Mouse (Mus musculus): ENCODE data around the gene Prkag3. TPM values are rescaled to one million over a fixed set of nuclear protein-coding genes. Genes with fewer than 3 reads are reported as not detected.
A peak's percentile ranks its signal among the peaks of the same experiment; 100 is the strongest.

Prkag3 gene
- polyA plus RNA-seq, 1 experiment from 2014 or later, result 0.15 TPM

- H3K27ac ChIP-seq (ENCODE audit: low read depth, low read length), result no peak overlapping the region
- H3K36me3 ChIP-seq (ENCODE audit: control insufficient read depth, insufficient read depth, low read length), result no peaks in the 10 kb centered on the region
- H3K4me1 ChIP-seq (ENCODE audit: control insufficient read depth, insufficient read depth, low read length), result 0 out of 2 replicates have a peak, but pooled peaks cover 6% of the 10 kb centered on the region
- H3K27me3 ChIP-seq (ENCODE audit: control insufficient read depth, insufficient read depth, low read length), result no peaks in the 10 kb centered on the region
- H3K4me2 ChIP-seq (replicated peaks; ENCODE audit: low read depth, low read length), result peak overlapping the region; percentile 86
- WGBS, result 18% methylated on average over 12 of the region's 12 CpGs
- H3K9ac ChIP-seq (ENCODE audit: low read depth, low read length), result peak overlapping the region; percentile 71
- ATAC-seq (ENCODE audit: low FRiP score, low TSS enrichment), result 0 out of 2 replicates have a peak, but pooled peaks have one; percentile 14
- peak overlapping the region; percentile 55 for H3K4me3 ChIP-seq (ENCODE audit: low read length)
- H3K9me3 ChIP-seq (ENCODE audit: control insufficient read depth, low read length), result no peaks in the 10 kb centered on the region
These were observed 34.9 kb downstream of the Prkag3 start for GRCm38 (mm10) chr1:74713859-74714730.

GRCm38 (mm10) chr1:74713099-74713858 is 35.7 kb downstream of the Prkag3 start, which contains the start of gene Cyp27a1:
Cyp27a1 (plus strand) TSS chr1:74713574.
- H3K9me3 ChIP-seq (ENCODE audit: control insufficient read depth, low read length), result no peaks in the 10 kb centered on the region
- H3K4me2 ChIP-seq (replicated peaks; ENCODE audit: low read depth, low read length), result peak within 1 kb of the TSS; percentile 86
- H3K4me3 ChIP-seq (ENCODE audit: low read length), result peak within 1 kb of the TSS; percentile 55
- ATAC-seq (ENCODE audit: low FRiP score, low TSS enrichment), result peak; percentile 92
- WGBS, result 2% methylated on average over 35 of the region's 35 CpGs
- no peaks in the 10 kb centered on the region for H3K27me3 ChIP-seq (ENCODE audit: control insufficient read depth, insufficient read depth, low read length)
- 0 out of 2 replicates have a peak, but pooled peaks cover 6% of the 10 kb centered on the region for H3K4me1 ChIP-seq (ENCODE audit: control insufficient read depth, insufficient read depth, low read length)
- H3K9ac ChIP-seq (ENCODE audit: low read depth, low read length), result peak within 1 kb of the TSS; percentile 71
- no peaks in the 10 kb centered on the region for H3K36me3 ChIP-seq (ENCODE audit: control insufficient read depth, insufficient read depth, low read length)
- peak within 1 kb of the TSS; percentile 13; the same call in 1 of the 2 replicates for H3K27ac ChIP-seq (ENCODE audit: low read depth, low read length)

DNA sequence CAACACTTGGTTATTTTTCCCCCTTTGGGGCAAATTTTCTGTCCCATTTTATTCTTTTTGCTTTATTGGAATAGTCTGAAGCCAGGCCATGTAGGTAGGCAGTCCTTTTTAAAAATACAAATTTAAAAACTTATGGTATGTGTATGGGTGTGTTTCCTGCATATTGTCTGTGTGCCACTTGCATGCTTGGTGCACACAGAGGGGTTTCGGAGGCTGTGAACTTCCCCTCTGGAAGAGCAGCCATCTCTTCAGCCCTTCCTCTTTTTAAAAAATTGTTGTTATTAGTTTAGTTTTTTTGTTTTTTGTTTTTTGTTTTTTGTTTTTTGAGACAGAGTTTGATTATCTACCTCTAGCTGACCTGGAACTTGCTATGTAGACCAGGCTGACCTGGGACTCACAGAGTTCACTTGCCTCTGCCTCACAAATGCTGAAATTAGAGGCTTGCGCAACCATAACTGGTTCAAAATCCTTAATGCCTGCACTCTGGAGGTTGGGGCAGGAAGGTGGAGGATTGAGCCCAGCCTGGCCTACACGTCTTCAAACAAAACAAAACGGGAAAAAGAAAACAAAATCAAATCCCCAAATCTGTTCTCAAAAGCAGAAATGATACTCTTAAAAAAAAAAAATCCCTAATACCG is 36.4 kb downstream of the Prkag3 start:
- Histone ChIP-seq H3K9me3 (ENCODE audit: control insufficient read depth, low read length) (no peaks in the 10 kb centered on the region), H3K27ac (ENCODE audit: low read depth, low read length) (no peak overlapping the region), H3K4me2 (replicated peaks; ENCODE audit: low read depth, low read length) (peak overlapping the region; percentile 86), H3K27me3 (ENCODE audit: control insufficient read depth, insufficient read depth, low read length) (no peaks in the 10 kb centered on the region), H3K4me3 (ENCODE audit: low read length) (peak overlapping the region; percentile 55), H3K36me3 (ENCODE audit: control insufficient read depth, insufficient read depth, low read length) (no peaks in the 10 kb centered on the region), H3K4me1 (ENCODE audit: control insufficient read depth, insufficient read depth, low read length) (0 out of 2 replicates have a peak, but pooled peaks cover 6% of the 10 kb centered on the region), H3K9ac (ENCODE audit: low read depth, low read length) (no peak overlapping the region)
- WGBS, result 39% methylated on average over 5 of the region's 5 CpGs
- ATAC-seq (ENCODE audit: low FRiP score, low TSS enrichment), result no peak

DNA sequence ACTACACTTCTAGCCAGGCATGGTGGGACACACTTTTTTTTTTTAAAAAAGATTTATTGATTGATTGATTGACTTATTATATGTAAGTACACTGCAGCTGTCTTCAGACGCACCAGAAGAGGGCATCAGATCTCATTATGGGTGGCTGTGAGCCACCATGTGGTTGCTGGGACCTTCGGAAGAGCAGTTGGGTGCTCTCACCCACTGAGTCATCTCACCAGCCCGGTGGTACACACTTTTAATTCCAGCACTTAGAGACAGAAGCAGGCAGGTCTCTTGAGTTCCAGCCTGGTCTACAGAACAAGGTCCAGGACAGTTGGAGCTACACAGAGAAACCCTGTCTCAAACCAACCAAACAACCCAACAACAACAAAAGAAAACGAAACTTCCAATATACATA is 37.0 kb downstream of the Prkag3 start:
- 80% methylated on average over 4 of the region's 4 CpGs for WGBS

DNA sequence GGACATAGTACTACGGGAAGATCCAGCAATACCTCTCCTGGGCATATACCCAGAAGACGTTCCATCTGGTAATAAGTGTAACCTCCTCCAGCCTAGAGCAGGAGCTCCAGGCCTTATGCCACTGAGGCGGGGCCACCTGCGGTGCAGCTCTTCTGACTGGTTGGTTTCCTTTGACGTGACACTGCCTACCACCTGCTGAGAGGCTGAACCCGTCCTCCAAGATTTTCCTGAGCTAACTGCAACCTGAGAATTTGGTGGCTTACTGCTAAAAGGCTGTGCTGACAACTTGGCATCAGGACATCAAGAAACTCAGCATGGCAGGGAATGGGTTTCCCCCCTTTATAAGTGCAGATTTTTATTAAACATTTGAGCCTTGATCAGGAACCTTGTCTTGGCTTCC is 39.5 kb downstream of the Prkag3 start:
- WGBS, result 39% methylated on average over 6 of the region's 6 CpGs

More for the DNA sequence above, 37.0 kb downstream of the Prkag3 start:
- H3K4me3 ChIP-seq (ENCODE audit: low read length), result no peak overlapping the region
- H3K27me3 ChIP-seq (ENCODE audit: control insufficient read depth, insufficient read depth, low read length), result no peaks in the 10 kb centered on the region
- H3K4me1 ChIP-seq (ENCODE audit: control insufficient read depth, insufficient read depth, low read length), result 0 out of 2 replicates have a peak, but pooled peaks cover 6% of the 10 kb centered on the region
- no peak overlapping the region for H3K4me2 ChIP-seq (replicated peaks; ENCODE audit: low read depth, low read length)
- H3K27ac ChIP-seq (ENCODE audit: low read depth, low read length), result no peak overlapping the region
- no peak for ATAC-seq (ENCODE audit: low FRiP score, low TSS enrichment)
- H3K36me3 ChIP-seq (ENCODE audit: control insufficient read depth, insufficient read depth, low read length), result no peaks in the 10 kb centered on the region
- no peaks in the 10 kb centered on the region for H3K9me3 ChIP-seq (ENCODE audit: control insufficient read depth, low read length)
- H3K9ac ChIP-seq (ENCODE audit: low read depth, low read length), result no peak overlapping the region

GRCm38 (mm10) chr1:74705016-74705415 is 44.0 kb downstream of the Prkag3 start:
- Histone ChIP-seq H3K27ac (ENCODE audit: low read depth, low read length) (peak overlapping the region; percentile 25), H3K4me1 (ENCODE audit: control insufficient read depth, insufficient read depth, low read length) (no peaks in the 10 kb centered on the region), H3K4me3 (ENCODE audit: low read length) (no peak overlapping the region), H3K9me3 (ENCODE audit: control insufficient read depth, low read length) (no peaks in the 10 kb centered on the region), H3K4me2 (replicated peaks; ENCODE audit: low read depth, low read length) (no peak overlapping the region), H3K9ac (ENCODE audit: low read depth, low read length) (no peak overlapping the region), H3K27me3 (ENCODE audit: control insufficient read depth, insufficient read depth, low read length) (no peaks in the 10 kb centered on the region), H3K36me3 (ENCODE audit: control insufficient read depth, insufficient read depth, low read length) (peaks cover 17% of the 10 kb centered on the region)
- ATAC-seq (ENCODE audit: low FRiP score, low TSS enrichment), result no peak
- WGBS, result 42% methylated on average over 5 of the region's 5 CpGs

More for the DNA sequence above, 39.5 kb downstream of the Prkag3 start:
- Histone ChIP-seq H3K9me3 (ENCODE audit: control insufficient read depth, low read length) (no peaks in the 10 kb centered on the region), H3K9ac (ENCODE audit: low read depth, low read length) (no peak overlapping the region), H3K4me2 (replicated peaks; ENCODE audit: low read depth, low read length) (no peak overlapping the region), H3K27ac (ENCODE audit: low read depth, low read length) (no peak overlapping the region), H3K4me1 (ENCODE audit: control insufficient read depth, insufficient read depth, low read length) (0 out of 2 replicates have a peak, but pooled peaks cover 6% of the 10 kb centered on the region), H3K4me3 (ENCODE audit: low read length) (no peak overlapping the region), H3K36me3 (ENCODE audit: control insufficient read depth, insufficient read depth, low read length) (no peaks in the 10 kb centered on the region), H3K27me3 (ENCODE audit: control insufficient read depth, insufficient read depth, low read length) (no peaks in the 10 kb centered on the region)
- ATAC-seq (ENCODE audit: low FRiP score, low TSS enrichment), result no peak

GRCm38 (mm10) chr1:74704156-74704555 is 44.9 kb downstream of the Prkag3 start:
- Histone ChIP-seq H3K4me3 (ENCODE audit: low read length) (no peak overlapping the region), H3K27me3 (ENCODE audit: control insufficient read depth, insufficient read depth, low read length) (no peaks in the 10 kb centered on the region), H3K9ac (ENCODE audit: low read depth, low read length) (no peak overlapping the region), H3K9me3 (ENCODE audit: control insufficient read depth, low read length) (no peaks in the 10 kb centered on the region), H3K27ac (ENCODE audit: low read depth, low read length) (no peak overlapping the region; the same call in 1 of the 2 replicates), H3K4me1 (ENCODE audit: control insufficient read depth, insufficient read depth, low read length) (no peaks in the 10 kb centered on the region), H3K4me2 (replicated peaks; ENCODE audit: low read depth, low read length) (no peak overlapping the region), H3K36me3 (ENCODE audit: control insufficient read depth, insufficient read depth, low read length) (peaks cover 22% of the 10 kb centered on the region)
- ATAC-seq (ENCODE audit: low FRiP score, low TSS enrichment), result no peak
- 80% methylated on average over 3 of the region's 3 CpGs for WGBS

DNA sequence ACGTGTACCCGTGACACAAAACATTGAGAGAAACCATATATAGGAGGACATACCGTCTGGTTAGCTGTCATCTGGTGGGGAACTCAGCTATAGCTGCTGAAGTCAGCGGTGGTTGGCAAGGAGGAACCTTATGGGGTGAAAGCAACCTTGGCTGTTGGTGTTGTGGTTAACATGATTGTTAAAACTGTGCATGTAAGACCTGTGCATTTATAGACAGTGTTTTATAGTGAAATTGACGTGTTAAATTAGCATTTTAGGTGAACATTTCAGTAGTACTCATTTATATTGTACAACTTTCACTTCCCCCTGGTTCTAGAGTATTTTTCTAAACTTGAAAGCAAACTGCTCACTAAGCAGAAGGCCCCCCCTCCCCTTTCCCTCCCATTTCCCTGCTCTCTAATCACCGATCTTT is 46.9 kb downstream of the Prkag3 start:
- H3K9me3 ChIP-seq (ENCODE audit: control insufficient read depth, low read length), result no peaks in the 10 kb centered on the region
- H3K4me1 ChIP-seq (ENCODE audit: control insufficient read depth, insufficient read depth, low read length), result no peaks in the 10 kb centered on the region
- WGBS, result 90% methylated on average over 6 of the region's 6 CpGs
- no peak overlapping the region for H3K9ac ChIP-seq (ENCODE audit: low read depth, low read length)
- no peaks in the 10 kb centered on the region for H3K27me3 ChIP-seq (ENCODE audit: control insufficient read depth, insufficient read depth, low read length)
- no peak for ATAC-seq (ENCODE audit: low FRiP score, low TSS enrichment)
- no peak overlapping the region for H3K27ac ChIP-seq (ENCODE audit: low read depth, low read length)
- H3K36me3 ChIP-seq (ENCODE audit: control insufficient read depth, insufficient read depth, low read length), result peaks cover 42% of the 10 kb centered on the region
- H3K4me2 ChIP-seq (replicated peaks; ENCODE audit: low read depth, low read length), result no peak overlapping the region
- H3K4me3 ChIP-seq (ENCODE audit: low read length), result no peak overlapping the region
